Mouse (Mus musculus) adrenal gland, postnatal 25 days (tissue): ENCODE data around the gene Foxj2. TPM values are rescaled to one million over a fixed set of nuclear protein-coding genes. Genes with fewer than 3 reads are reported as not detected.

Source experiments
- DNase-seq: peaks from one replicate; pipeline ENCODE4 v3.0.0; 2021; ENCODE audit warnings: mixed read lengths
- long read RNA-seq: library from polyadenylated mRNA; stranded (forward); transcript quantifications from one replicate; pipeline ENCODE4 v2.0.0, GENCODE M21; 2021
- total RNA-seq: library from RNA; stranded (reverse); gene quantifications from 2 replicates; pipeline ENCODE4 v1.2.3, GENCODE M21; 2021

The Foxj2 gene
- 22.0 and 22.8 TPM in 2 replicates for total RNA-seq
- long read RNA-seq, partial matches to known transcripts: 7 of 7 reads
- long read RNA-seq, other reads (novel, unspliced or antisense): 0 of 7 reads

GRCm38 (mm10) chr6:122819306-122820070, at the start of gene Foxj2:
Gene Foxj2, plus strand, starts transcription at chr6:122819914.
- DNase-seq: peak; percentile 86

GRCm38 (mm10) chr6:122770760-122771315, 48.9 kb upstream of the Foxj2 start:
- no peak for DNase-seq

DNA sequence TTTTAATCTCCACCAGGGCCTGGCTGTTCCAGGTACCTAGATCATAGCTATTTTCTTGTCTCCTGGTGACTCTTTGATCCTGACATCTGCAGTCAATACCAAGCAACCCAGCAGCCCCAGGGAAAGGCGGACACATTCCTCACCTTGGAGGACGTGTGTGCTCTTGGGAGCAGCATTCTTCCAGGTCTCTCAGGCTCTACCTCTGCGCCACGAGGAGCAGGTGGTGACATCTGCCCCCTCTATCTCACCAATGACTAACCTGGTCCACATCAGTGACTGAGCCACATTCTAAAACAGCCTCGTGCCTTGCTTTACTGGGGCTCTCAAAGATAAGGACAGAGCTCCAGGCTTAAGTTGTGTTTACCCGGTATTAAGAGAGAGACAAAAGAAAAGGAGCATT, 47.0 kb upstream of the Foxj2 start:
- DNase-seq: no peak

GRCm38 (mm10) chr6:122774345-122774744, 45.4 kb upstream of the Foxj2 start:
- DNase-seq: no peak

DNA sequence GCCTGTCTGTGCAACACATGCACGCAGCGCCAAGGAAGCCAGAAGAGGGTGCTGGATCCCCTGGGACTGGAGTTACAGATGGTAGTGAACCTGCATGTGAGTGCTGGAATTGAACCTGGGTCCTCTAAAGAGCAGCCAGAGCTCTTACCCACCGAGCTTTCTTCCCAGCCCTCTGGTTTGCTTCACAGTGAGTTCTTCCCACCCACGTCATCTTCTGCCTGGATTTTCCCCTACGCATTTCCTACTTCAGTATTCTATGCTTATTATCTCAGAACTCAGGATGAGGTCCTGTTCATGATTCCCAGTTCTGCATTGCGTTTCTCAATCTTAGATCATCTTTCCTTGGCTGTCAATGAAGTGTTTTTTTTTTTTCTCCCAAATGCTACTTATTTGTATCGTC, 43.7 kb upstream of the Foxj2 start:
- DNase-seq: no peak

GRCm38 (mm10) chr6:122779916-122780315, 39.8 kb upstream of the Foxj2 start:
- DNase-seq: no peak

- no peak for DNase-seq
Observed at GRCm38 (mm10) chr6:122781167-122781566, 38.5 kb upstream of the Foxj2 start.

GRCm38 (mm10) chr6:122782164-122782563, 37.5 kb upstream of the Foxj2 start:
- DNase-seq: no peak

DNA sequence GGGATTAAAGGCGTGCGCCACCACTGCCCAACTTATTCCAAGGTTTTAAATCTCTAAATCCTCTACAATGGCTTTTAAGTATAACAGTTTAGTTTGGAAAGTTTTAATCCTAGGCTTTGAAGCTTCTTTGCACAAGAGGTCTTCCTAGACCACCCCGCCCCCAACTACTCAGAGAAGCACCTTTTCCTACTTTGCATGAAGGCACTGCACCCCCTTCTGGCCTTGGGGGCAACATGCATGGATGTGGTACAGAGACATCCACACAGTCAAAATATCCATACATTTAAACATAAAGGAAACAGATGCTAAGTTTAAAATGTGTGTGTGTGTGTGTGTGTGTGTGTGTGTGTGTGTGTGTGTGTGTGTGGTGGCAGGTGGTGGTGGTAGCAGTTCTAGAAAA, 34.8 kb upstream of the Foxj2 start:
- no peak for DNase-seq

GRCm38 (mm10) chr6:122786275-122786674, 33.4 kb upstream of the Foxj2 start:
- DNase-seq: peak; percentile 59

DNA sequence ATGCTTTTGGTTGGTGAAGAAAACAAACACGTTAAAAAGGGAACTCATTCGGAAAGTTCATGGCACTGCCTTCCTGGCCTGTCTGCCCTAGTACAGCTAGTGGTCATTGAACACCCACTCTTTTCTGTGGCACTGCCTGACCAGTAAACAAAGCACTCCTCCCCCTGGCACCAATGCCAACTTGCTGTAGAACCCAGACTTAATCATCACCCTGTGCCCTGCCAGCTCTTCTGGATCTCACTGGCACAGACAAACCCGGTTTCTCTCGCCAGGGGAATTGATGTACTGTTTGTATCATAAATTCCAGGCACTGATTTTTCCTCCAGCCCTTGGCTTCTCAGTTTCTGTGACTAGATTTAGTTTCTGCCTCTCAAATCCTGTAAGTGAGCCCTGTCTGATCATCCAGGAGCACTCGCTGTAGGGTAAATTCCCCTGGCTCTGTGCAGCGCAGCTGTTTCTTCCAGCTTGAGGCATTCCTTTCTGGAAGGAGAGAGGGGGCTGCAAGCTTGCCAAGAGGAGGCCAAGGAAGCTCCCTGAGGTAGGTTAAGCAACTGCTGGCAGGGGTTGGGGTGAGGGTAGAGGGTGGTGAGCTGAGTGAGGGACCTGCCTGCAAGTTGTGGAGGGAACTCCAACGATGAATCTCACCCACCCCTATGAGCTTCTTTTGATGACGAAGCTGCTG, 24.3 kb upstream of the Foxj2 start:
- peak; percentile 43 for DNase-seq

- no peak for DNase-seq
Observed at GRCm38 (mm10) chr6:122800640-122801300, 18.9 kb upstream of the Foxj2 start.

DNA sequence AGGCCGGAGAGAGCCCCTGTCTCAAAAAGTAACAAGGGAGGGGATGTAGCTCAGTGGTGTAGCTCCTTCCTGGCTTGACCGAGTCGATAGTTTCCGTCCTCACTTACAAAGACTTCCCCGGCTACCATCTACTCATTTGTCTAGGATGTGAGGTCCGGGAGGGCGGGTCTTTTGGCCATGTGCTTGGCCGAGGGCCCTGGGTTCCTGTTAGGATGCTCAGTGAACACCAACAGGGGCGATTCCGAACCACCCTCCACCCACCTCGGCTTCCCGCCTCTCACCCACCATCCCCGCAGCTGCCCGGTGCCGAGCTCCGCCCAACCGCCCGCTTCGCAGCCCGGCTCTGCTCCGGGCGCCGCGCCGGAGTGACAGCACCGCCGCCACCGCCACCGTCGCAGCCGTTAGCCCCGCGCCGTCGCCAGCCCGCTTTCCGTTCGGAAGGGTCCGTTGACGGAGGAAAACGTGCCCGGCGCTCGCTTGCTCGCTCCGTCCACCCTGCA, 18.4 kb upstream of the Foxj2 start, which contains the start of gene Slc2a3:
TSS of gene Slc2a3 (minus strand) at position 340 of the 500 bp plus-strand sequence.
- peak; percentile 66 for DNase-seq

- DNase-seq: no peak
Observed at GRCm38 (mm10) chr6:122801801-122802514, 17.8 kb upstream of the Foxj2 start.

- DNase-seq: peak; percentile 78
Observed at GRCm38 (mm10) chr6:122804418-122804817, 15.3 kb upstream of the Foxj2 start.

- no peak for DNase-seq
Observed at GRCm38 (mm10) chr6:122810022-122810614, 9.6 kb upstream of the Foxj2 start.

- DNase-seq: peak; percentile 95
Observed at GRCm38 (mm10) chr6:122810615-122811279, 9.0 kb upstream of the Foxj2 start.

DNA sequence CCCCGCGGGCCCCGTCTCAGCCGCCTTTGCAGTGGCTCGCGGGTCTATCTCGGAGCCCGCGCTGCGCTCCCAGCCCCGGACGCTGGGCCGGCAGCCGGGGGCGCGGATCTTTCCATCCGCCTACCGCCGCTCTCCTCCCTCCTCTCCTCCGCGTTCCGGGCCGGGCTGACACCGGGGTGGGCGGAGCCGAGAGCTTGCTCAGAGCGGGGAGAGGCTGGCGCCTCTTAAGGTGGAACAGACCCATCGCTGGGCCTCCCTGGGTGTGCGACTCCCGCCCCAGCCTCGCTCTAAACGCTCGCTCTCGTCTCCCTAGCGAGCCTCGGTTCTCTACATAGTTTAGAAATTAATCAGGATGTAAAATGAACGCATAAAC, 8.4 kb upstream of the Foxj2 start:
- peak; percentile 96 for DNase-seq

DNA sequence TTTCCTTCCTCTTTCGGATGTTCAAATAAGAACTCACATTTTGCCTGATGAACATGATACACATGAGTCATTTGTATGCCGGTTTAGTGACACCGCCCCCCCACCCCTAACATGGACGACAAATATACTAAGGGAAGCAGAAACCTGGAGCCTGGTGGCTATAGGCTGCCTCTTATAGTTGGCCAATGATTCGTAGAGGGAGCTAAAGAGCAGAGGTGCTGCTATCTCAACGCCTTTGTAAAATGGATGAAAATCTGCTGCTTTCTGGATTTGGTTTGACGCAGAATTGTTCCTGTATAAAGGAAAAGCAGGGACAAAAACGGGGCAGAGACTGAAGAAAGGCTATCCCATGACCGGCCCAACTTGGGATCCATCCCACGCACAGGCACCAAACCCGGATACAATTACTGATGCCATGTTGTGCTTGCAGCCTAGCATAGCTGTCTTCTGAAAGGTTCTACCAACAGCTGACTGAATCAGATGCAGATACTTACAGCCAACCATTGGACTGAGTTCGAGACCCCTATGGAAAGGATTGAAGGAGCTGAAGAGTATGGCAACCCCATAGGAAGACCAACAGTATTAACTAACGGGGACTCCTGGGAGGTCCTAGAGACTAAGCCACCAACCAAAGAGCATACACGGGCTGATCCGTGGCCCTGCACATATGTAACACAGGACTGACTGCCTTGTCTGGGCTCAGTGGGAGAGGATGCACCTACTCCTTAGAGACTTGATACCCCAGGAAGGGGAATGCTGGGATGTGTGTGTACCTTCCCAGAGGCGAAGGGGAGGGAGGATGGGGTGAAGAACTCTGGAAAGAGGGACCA, 7.7 kb upstream of the Foxj2 start:
- DNase-seq: no peak

DNA sequence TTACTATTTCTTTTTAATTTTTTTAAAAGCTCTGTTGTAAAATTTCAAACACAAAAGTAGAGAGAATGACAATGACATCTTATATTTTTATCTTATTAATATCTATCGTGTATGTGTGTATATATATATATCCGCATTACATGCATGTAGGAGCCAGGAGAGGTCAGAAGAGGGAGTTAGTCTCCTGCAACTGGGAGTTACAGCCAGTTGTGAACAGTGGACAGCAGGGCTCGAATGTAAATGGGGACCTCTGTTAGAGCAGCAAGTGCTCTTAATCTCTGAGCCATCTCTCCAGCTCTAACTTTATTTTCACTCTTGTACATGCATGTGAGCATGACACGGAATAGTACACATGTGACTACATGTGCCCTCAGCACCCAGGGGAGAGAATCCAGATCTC, 7.0 kb upstream of the Foxj2 start:
- no peak for DNase-seq
